Mouse (Mus musculus) lung, adult 18-20 months (tissue): ENCODE measurements at regions not wholly inside any gene's neighbourhood (a gene's known extent, or its start where the extent isn't known, plus 50 kb on each side); places are given as distances from the start of the nearest gene placed in this dataset.
"Not testable (repeated sequence)": the region's sequence is repeated elsewhere in the genome, so short reads cannot be mapped to it uniquely, and the experiment has no call there.

Experiments
- DNase-seq, 2 experiments: peaks; one replicate each; pipeline ENCODE4 v3.0.0; 2022; ENCODE audit warnings: mixed read lengths in 2 of 2

DNA sequence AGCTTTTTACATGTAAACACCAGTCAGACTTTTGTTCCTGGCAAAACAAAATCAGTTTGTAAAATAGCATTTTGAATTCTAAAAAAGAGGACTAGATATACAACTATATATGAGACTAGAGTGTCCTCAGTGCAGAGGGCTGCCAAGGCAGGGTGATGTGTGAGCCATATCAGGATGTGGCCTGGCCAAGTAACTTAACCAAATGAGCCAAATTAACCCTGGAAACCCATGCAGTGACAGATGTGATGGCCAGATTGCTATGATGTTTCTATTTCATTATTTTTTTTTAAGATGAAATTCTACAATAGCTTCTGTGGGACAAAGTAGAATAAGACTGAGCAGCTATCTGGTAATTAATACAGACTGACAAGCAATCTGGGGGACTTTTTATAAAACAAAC, 181.8 kb downstream of the Nova1 start:
- no peak for DNase-seq

DNA sequence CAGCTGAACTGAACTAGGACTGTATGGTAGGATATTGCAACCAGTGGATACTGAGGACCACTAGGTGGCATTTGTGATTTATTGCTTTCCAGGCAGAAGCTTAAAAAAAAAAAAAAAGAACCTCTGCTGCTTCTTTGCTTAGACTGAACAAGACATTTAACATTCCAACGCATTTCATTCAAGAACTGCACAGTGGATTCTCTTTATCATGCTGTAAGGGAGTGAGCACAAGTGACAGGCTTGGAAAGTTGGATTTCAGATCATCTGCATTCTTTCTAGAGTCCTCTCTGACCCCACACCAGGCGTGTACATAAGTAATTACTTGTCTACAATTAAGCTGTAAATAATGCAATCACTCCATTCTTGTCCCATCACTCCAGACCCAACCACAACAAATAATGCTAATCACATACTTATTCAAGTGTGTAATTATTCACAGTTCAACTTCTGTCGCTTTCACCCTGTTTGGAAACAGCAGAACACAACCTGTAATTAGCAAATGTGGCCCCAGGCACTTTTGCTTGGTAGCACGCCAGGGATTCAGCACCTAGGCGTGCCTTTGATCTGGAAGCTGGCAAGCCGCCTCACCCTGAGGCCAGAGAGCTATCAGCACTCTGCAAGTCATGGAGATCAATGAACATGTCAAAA, 183.5 kb downstream of the Nova1 start:
- no peak for DNase-seq

DNA sequence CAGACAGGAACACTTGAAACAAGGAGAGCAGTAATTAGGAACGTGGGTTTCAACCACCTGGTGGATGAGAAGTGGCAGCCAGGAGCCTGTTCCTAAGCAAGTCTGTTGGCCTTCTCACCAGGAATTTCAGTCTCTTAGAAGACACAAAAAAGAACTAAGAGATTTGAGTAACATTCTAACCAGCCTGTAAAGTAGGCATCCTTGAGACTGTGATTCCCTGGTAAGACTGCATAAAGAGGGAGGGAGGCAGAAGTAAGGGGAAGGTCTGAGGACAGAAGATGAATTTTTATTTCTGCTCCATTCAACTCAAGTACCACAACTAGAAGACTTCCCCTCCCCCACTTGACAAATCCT, 184.0 kb downstream of the Nova1 start:
- no peak for DNase-seq

DNA sequence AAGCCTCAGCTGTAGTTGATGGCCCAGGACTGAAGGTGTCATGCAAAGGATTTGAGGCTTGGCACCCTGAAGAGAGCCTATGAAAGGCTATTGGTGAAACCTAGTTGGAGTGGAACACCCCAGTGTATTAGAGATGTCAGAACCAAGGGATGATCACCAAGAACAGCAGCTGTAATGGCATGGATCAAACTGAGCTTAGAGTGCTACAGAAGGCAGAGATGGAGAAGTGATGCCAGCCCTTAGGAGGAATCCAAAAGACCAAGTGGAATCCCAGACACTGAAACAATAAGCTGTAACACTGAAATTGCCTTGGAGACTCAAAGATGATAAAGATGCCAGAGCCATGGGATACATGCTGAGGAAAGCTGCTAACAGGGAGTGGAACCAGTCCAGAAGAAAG, 186.3 kb downstream of the Nova1 start:
- not testable (repeated sequence) for DNase-seq

DNA sequence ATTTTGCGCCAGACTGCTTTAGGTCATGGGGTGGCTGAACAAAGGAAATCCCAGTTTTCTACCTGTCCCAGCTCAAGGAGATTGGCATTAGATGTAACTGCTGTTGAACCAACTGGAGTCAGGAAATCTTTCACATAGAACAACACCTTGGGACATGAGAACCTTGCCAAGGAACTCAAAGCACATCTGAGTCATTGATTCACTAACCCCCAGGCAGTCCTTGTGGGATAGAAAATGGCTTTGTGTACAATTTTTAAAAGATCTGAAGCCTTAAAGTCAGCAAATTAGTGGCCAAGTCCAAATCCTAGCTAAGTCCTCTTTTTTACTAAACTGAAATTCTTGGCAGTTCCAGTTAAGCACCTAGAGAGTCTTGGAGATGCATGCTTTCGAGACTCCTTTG, 191.4 kb downstream of the Nova1 start:
- no peak for DNase-seq

DNA sequence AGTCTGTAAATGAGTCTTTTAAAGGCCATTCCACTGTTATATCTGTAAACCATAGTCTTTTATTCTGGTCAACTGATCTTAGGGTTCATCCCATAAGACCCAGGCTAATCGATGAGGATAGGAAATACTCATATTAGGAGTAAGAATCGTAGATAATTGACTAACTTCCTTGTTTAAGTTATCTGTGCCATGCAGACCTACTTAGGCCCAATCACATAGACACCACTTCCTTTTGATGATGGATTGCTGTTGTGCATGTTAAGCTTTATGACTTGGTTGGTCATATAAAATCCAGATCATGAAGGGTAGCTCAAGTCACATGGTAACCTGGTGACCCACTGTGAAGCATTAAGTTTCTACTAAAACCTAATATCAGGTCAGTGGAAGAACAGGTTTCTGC, 207.3 kb downstream of the Nova1 start:
- no peak for DNase-seq

DNA sequence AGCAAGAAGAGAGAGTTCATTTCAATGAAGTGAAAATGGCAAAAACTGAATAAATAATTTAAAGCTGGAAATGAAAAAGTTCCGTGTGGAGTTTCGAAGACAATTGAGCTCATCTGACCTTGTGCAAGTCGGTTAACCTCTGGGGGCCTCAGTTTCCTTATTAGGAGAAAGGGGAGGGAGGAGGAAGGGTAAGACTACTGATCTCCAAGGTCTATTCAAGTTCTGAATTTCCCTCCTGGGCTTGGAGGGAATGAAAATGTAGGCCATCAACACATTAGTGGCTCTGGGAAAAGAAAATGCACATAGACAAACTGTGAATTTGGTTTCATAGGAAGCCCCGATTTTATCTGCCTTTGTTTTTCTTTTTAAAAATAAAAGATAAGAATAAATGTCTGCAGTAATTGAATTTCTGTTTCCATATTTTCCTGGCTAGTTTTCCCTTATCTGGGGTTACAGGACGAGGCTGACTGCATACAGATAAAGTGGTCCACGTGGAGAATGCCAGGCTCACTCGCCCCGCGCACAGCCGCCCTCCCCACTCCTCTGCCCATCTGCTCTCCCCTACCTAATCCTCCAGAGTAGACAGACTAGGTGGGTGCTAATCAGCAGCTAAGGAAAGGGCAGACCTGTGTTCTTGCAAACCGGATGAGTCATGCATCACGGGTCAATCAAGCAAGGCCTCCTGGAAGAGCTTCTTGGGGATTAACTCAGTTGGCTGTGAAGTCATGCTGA, 209.0 kb downstream of the Nova1 start:
- no peak for DNase-seq

DNA sequence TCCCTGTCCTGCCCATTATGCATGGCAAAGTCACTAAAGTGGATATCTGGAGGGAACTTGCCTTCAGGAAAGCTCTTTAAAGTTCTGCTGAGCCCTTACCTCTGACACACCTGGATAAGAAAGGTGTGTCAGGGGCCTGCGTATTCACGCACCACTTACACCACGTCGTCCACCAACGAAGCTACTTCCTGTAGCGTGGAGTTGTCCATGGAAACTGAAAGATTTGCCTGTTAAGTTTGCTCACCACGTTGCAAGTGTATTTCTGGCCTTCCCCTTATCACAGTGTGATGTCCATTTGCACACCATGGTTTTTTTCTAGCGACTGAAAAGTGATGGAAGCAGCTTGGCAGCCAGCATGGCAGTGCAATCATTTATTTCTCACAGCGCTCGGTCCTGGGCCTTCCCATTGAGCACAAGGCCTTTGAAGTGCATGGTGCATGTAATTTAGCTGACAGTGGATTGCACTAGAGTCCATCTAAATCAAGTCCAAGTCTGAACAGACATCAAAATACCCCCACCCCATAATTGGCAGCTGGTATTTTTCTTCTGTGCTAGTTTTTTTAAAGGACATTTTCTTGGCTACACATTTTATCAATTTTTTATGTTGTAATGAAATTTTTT, 210.3 kb downstream of the Nova1 start:
- DNase-seq: no peak

DNA sequence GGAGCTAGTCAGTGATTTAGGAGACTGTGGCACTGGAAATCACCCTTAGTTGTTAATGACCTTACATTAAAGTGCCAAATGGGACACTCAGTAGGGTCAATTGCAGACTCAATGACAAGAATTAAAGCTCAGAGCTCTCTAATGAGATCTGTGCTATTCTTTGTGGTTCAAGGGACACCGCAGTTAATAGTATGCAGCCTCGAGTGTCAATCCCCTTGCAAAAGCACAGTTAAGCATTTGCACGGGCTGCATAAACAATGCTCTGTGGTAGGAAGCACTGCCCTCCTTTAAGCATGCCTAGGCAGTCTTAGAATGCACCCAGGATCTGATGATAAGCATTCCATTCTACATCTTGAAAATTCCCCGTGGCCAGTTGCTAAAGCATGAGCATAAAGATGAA, 221.5 kb downstream of the Nova1 start:
- no peak for DNase-seq

DNA sequence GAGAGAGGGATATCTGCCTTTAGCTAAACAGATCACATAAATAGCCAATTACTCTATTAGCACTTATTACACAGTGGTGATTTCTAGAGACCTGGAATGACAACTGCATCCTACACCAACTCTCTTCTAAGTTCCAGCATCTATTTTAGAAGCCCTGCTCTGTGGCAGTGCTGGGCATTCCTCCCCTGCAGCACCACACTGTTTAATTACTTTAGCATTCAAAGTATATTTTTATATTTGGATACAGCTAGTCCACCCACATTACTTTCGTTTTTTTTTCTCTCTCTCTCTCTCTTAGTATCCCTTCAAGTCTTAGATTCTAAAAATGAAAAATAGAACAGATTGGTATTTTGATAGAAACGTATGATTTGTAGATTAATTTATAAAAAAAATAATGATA, 250.1 kb downstream of the Nova1 start:
- no peak for DNase-seq

DNA sequence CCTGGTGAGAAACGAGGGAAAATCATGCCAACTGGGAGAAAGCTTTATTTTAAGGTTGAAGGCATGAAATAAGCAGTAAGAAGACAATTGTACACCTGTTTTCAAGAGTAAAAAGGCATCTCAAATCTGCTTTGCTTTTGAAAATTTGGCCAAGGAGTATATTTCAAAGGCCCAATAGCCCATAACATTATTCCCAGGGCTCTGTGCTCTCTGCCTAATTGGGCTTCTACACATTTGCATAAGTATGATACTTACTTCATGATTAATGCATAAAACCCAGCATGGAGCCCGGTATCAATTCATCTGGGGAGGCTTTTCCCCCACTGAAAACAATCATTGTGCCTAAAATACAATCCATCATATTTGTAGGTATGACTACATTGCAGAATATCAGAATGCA, 252.4 kb downstream of the Nova1 start:
- no peak for DNase-seq

DNA sequence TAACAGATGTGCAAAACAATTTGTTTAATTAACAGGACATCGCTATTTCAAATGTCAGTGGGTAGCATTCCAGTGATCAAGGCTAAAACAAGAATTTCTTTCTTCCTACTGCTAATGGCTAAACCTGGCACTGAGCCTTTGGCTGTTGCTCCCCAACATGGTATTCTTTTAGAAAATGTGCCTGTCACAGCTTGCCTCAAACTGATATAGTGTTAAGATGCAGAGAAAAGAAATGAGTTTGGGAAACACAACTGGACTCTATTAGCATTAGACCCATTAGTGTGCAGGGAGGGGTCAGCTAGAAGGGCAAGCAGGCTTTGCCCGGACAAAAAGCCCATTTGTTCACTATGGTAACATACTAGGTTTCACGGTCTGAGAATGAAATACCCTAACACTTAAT, 297.8 kb downstream of the Nova1 start:
- no peak for DNase-seq

DNA sequence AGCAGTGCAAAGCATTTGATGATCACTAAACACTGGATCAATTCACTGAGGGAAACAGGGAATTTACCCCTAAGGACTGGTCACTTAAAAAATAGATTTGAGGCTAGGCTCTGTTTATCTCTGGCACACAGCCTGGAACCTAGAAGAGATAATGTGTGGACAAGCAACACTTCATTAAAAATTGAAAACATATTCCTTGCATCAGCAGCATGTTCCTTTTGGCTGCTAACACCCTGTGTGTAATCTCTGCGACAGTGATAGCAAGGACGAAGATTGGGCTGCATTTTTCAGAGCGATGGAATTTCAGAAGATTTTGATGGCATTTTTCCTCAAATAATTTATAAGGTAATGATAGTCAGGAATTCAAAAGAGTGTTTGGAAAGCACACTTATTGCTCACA, 310.9 kb downstream of the Nova1 start:
- DNase-seq: peak in 1 of 2 experiments; percentile 2

DNA sequence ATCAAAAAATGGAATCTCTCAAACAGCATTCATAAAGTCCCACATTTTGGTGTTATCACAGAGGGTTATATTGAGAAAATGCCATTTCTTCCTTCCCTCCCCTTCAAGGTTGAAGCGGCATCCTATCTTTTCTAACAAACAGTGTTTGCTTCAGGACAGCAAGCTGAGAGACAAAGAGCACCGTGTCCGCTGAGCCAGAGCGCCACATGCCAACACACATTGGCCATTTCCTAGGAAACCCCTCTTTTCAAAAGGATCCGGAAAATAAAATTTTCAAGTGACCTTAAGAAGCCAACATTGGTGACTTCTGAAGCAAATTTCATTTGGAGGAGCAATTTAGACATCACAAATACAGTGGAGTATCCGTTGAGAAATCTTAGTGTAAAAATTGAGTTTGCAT, 326.3 kb downstream of the Nova1 start:
- DNase-seq: no peak

DNA sequence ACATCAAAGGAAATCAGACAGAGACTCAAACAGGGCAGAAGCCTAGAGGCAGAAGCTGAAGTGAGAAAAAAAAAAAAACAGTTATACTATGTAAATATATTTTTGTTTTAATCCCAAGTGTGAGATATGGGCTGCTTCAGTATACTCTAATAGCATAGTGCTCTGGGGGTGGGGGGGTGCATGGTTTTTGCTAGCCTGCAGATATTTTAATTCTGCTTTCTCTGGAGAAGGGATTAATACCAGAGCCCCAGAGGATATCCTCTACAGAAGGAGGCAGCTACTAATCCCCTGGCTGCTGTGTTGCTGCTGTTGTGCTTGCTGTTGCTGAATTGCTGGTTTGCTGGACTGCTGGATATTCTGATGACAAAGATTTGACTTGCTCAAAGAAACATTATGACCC, 367.8 kb downstream of the Nova1 start:
- DNase-seq: no peak

DNA sequence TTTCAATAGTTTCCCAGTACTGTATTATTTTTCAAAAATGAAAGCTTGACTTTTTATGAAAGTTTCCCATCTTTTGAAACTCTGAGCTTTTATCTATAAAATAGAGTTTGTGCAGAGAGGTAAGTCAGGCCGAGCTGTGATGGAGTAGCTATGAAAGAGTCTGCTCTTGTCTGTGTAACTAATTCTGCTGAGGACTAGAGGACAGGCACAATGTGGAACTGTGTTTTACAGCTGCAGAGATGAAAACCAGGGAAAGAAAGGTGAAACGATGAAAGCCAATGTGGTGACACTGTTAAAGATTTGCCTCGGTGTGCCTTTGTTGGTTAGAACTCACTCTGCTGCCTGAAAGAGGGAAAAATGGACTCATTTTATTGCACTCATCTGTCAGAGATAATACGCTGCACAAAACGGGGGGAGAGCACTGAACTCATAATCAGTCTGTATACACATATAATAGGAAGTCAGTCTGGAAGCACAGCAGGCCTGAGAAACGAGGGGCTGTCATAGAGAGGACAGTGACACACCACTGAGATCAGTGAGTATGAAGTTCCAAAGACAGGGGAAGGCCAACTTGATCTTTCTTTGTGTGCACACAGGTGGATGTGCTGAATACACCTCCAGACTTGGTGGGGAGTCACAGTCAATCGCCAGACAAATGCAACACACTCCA, 373.9 kb downstream of the Nova1 start:
- DNase-seq: no peak

DNA sequence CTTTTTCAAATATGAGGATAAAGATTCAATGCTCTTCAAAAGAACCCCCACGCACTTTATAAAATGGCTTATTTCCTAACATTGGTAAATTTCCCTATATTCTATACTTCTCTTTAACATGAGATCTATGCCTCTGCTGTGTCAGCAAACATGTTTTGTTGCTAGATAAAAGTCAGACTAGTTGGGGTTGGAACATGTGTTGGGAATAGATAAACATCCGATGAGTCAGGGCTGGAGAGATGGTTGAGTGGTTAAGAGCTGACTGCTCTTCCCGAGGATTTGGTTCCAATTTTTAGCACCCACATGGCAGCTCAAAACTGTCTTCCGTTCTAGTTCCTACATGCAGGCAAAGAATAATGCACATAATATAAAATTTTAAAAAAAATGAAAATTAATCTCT, 399.1 kb downstream of the Nova1 start:
- no peak for DNase-seq

DNA sequence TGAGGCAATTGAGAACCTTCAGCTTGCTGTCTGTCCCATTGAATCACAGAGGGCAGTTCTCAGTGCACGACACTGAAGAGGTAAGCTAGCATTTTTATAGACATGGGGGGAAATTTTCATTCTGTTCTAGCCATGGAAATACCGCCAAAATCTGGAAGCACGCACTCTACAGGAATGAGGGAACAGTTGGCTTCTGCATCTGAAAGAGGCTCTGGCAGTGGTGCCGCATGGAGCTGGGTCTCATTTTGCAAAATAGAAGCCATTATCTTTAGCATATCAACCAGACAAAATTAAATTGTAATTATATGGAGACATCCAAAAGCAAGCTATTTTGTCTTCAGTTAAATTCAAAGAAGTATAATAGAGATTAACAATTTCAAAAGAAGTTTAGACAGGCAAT, 399.7 kb downstream of the Nova1 start:
- DNase-seq: no peak

DNA sequence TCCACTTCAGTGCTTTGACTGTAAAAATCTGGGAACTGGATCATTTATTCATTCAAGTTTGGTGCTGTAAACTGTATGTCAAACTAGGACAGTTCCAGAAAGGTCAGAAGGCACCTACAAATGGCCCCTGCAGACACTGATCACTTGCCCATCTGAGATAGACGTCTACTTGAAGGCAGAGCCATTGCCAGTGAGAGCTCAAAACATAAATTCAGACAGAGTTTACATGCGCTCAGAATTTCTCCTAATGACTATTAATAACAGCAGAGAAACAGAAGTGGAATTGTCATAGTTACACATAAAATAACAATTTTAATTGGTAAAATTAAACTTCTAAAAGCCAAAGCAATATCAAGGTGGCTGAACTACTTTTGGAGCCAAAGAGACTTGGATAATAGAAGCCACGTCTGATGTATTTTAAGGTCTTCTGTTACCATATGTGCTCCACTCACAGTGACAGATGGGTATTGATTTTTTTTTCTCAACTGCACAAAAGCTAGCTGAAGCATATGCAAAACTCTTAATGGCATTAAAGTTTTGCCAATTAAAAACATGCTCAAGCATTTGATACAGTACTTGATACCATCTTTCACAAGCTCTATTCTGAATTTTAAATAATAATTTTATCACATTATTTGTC, 401.8 kb downstream of the Nova1 start:
- no peak for DNase-seq

DNA sequence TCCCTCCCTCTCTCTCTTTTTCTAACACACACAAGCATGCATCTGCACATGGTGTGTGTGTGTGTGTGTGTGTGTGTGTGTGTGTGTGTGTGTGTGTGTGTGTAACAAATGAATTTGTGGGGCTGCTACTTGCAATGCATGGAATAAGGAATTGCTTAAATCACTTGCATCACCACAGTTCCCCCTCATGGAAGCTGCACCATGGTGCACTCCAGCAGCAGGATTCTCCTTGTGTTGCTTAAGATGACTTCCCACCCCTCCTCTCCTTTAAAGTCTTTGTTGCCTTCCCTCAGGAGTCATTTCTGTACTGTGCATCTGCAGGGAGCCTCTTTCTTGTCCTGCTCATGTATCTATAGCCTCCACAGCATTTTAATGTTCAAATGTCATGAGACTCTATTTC, 402.5 kb downstream of the Nova1 start:
- no peak for DNase-seq

DNA sequence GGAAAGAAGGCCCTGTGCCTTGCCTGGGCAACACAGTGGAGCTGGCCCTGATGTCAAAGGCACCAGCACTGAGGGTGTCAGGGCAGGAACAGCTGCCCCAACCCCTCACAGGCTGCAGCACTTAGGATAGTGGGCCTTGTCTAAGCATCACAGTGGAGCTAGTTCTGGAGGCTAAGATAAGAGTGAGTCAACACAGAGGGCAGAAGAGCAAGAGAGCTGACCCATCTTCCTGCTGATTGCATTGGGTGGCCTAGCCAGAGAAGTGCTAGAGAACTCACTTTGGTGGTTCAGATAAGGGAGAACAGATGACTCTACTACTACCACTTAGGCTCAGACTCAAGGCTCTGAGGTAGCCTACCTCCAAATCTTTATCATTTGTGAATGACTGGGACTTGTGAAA, 413.1 kb downstream of the Nova1 start:
- no peak for DNase-seq

DNA sequence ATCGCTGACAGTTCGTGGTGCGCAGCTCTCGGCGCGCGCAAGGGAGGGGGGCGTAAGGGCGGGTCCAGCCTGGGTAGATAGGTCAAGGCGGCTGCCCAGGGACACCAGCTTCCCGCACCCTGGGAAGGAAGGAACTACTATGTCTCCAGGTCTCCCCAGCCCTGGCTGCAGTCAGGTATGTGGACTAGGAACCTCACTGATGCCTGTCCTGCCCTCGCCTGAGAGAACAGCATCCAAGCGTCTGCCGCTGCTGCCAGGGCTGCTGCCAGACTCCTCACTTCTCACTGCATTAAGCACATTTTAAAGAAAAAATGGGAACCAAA, 419.1 kb downstream of the Nova1 start:
- DNase-seq: no peak

DNA sequence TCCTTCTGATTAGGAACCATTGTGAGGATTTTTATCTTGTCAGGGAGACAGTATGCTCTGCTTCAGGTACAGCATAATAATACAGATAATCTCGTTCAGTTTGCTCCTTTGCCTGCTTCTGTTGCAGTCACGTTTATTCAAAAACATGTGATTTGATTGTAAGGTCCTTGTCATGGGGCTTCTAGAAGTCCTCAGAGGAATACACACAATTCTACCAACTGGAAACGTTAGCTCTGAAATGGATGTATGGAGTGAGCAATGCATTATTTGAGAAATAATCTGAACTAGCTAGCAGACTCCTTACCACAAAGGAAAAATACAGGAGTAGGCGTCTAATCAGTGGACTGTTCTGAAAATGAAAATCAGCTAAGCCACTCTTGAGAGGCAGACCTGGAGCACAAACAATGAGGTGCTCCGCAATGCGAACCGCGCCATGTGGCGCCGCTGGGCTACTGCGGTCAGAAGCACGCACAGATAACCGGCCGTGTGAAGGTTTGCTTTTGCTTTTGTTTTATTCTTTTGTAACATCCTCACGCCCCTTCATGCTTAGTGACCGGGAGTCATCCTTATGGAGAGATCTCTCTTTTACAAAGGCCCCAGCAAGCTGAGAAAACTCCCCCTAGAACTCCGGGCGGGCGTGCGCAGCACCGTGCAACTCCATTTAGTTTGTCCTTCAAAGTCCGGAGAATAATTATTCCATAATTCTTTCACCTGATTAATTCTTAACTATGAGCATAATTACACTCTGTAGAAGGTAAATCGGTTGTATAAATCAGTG, 419.7 kb downstream of the Nova1 start:
- DNase-seq: no peak
